Mouse (Mus musculus): ENCODE data around the gene Rapgef4. TPM values are rescaled to one million over a fixed set of nuclear protein-coding genes. Genes with fewer than 3 reads are reported as not detected.

Rapgef4 gene
- polyA plus RNA-seq, 1 experiment from 2014 or later, result 3.0 TPM

GRCm38 (mm10) chr2:72122410-72123223, 141.6 kb downstream of the Rapgef4 start:
- no peaks in the 10 kb centered on the region for H3K36me3 ChIP-seq (ENCODE audit: control insufficient read depth, insufficient read depth, low read length)
- no peak overlapping the region for H3K4me3 ChIP-seq (ENCODE audit: control insufficient read depth in 1 of 2, insufficient read depth in 1 of 2, low read depth in 1 of 2, low read length in 2 of 2)
- H3K9me3 ChIP-seq (ENCODE audit: control insufficient read depth, low read length), result no peaks in the 10 kb centered on the region
- no peak overlapping the region for H3K4me2 ChIP-seq (ENCODE audit: low read length)
- H3K27ac ChIP-seq (replicated peaks in 1 of 2; ENCODE audit: control insufficient read depth in 1 of 2, insufficient read depth in 1 of 2, low read depth in 2 of 2, low read length in 2 of 2), result no peak overlapping the region
- no peak for ATAC-seq (ENCODE audit: insufficient number of reproducible peaks, insufficient read depth, low FRiP score, low read depth)
- H3K27me3 ChIP-seq (ENCODE audit: control insufficient read depth, insufficient read depth, low read length), result no peaks in the 10 kb centered on the region
- WGBS, result 93% methylated on average over 14 of the region's 14 CpGs
- H3K4me1 ChIP-seq (ENCODE audit: control insufficient read depth in 2 of 2, insufficient read depth in 2 of 2, low read length in 2 of 2), result peaks cover 8 to 13% of the 10 kb centered on the region in 2 experiments
- no peak overlapping the region for H3K9ac ChIP-seq (ENCODE audit: low read length)

- no peaks in the 10 kb centered on the region for H3K36me3 ChIP-seq (ENCODE audit: control insufficient read depth, insufficient read depth, low read length)
- ATAC-seq (ENCODE audit: insufficient number of reproducible peaks, insufficient read depth, low FRiP score, low read depth), result no peak
- H3K9me3 ChIP-seq (ENCODE audit: control insufficient read depth, low read length), result no peaks in the 10 kb centered on the region
- no peaks in the 10 kb centered on the region for H3K27me3 ChIP-seq (ENCODE audit: control insufficient read depth, insufficient read depth, low read length)
- H3K9ac ChIP-seq (ENCODE audit: low read length), result no peak overlapping the region
- H3K27ac ChIP-seq (replicated peaks in 1 of 2; ENCODE audit: control insufficient read depth in 1 of 2, insufficient read depth in 1 of 2, low read depth in 2 of 2, low read length in 2 of 2), result no peak overlapping the region
- 36% methylated on average over 5 of the region's 5 CpGs for WGBS
- peaks cover 4 to 9% of the 10 kb centered on the region in 2 experiments; a peak in 3 of 4 replicates for H3K4me1 ChIP-seq (ENCODE audit: control insufficient read depth in 2 of 2, insufficient read depth in 2 of 2, low read length in 2 of 2)
- no peak overlapping the region for H3K4me2 ChIP-seq (ENCODE audit: low read length)
- no peak overlapping the region for H3K4me3 ChIP-seq (ENCODE audit: control insufficient read depth in 1 of 2, insufficient read depth in 1 of 2, low read depth in 1 of 2, low read length in 2 of 2)
These were observed 142.8 kb downstream of the Rapgef4 start for GRCm38 (mm10) chr2:72123851-72124250.

GRCm38 (mm10) chr2:72125786-72126185, 144.7 kb downstream of the Rapgef4 start:
- Histone ChIP-seq H3K27ac (replicated peaks in 1 of 2; ENCODE audit: control insufficient read depth in 1 of 2, insufficient read depth in 1 of 2, low read depth in 2 of 2, low read length in 2 of 2) (no peak overlapping the region), H3K9me3 (ENCODE audit: control insufficient read depth, low read length) (no peaks in the 10 kb centered on the region)
- 75% methylated on average over 3 of the region's 3 CpGs for WGBS

GRCm38 (mm10) chr2:72126411-72126810, 145.4 kb downstream of the Rapgef4 start:
- ATAC-seq (ENCODE audit: insufficient number of reproducible peaks, insufficient read depth, low FRiP score, low read depth), result no peak
- no peak overlapping the region for H3K4me2 ChIP-seq (ENCODE audit: low read length)
- peaks cover 4 to 9% of the 10 kb centered on the region in 2 experiments; a peak in 3 of 4 replicates for H3K4me1 ChIP-seq (ENCODE audit: control insufficient read depth in 2 of 2, insufficient read depth in 2 of 2, low read length in 2 of 2)
- WGBS, result 83% methylated on average over 2 of the region's 2 CpGs
- H3K36me3 ChIP-seq (ENCODE audit: control insufficient read depth, insufficient read depth, low read length), result no peaks in the 10 kb centered on the region
- H3K27ac ChIP-seq (replicated peaks in 1 of 2; ENCODE audit: control insufficient read depth in 1 of 2, insufficient read depth in 1 of 2, low read depth in 2 of 2, low read length in 2 of 2), result no peak overlapping the region
- no peaks in the 10 kb centered on the region for H3K27me3 ChIP-seq (ENCODE audit: control insufficient read depth, insufficient read depth, low read length)
- H3K9ac ChIP-seq (ENCODE audit: low read length), result no peak overlapping the region
- no peaks in the 10 kb centered on the region for H3K9me3 ChIP-seq (ENCODE audit: control insufficient read depth, low read length)
- H3K4me3 ChIP-seq (ENCODE audit: control insufficient read depth in 1 of 2, insufficient read depth in 1 of 2, low read depth in 1 of 2, low read length in 2 of 2), result no peak overlapping the region

More at GRCm38 (mm10) chr2:72125786-72126185, 144.7 kb downstream of the Rapgef4 start:
- peaks cover 4 to 9% of the 10 kb centered on the region in 2 experiments; a peak in 3 of 4 replicates for H3K4me1 ChIP-seq (ENCODE audit: control insufficient read depth in 2 of 2, insufficient read depth in 2 of 2, low read length in 2 of 2)
- no peak overlapping the region for H3K4me3 ChIP-seq (ENCODE audit: control insufficient read depth in 1 of 2, insufficient read depth in 1 of 2, low read depth in 1 of 2, low read length in 2 of 2)
- H3K4me2 ChIP-seq (ENCODE audit: low read length), result no peak overlapping the region
- ATAC-seq (ENCODE audit: insufficient number of reproducible peaks, insufficient read depth, low FRiP score, low read depth), result no peak
- H3K27me3 ChIP-seq (ENCODE audit: control insufficient read depth, insufficient read depth, low read length), result no peaks in the 10 kb centered on the region
- no peaks in the 10 kb centered on the region for H3K36me3 ChIP-seq (ENCODE audit: control insufficient read depth, insufficient read depth, low read length)
- H3K9ac ChIP-seq (ENCODE audit: low read length), result no peak overlapping the region

- Histone ChIP-seq H3K36me3 (ENCODE audit: control insufficient read depth, insufficient read depth, low read length) (no peaks in the 10 kb centered on the region), H3K9me3 (ENCODE audit: control insufficient read depth, low read length) (no peaks in the 10 kb centered on the region), H3K4me1 (ENCODE audit: control insufficient read depth in 2 of 2, insufficient read depth in 2 of 2, low read length in 2 of 2) (0 out of 4 replicates have a peak, but pooled peaks cover 0 to 3% of the 10 kb centered on the region in 2 experiments), H3K9ac (ENCODE audit: low read length) (no peak overlapping the region), H3K4me2 (ENCODE audit: low read length) (no peak overlapping the region), H3K4me3 (ENCODE audit: control insufficient read depth in 1 of 2, insufficient read depth in 1 of 2, low read depth in 1 of 2, low read length in 2 of 2) (no peak overlapping the region), H3K27ac (replicated peaks in 1 of 2; ENCODE audit: control insufficient read depth in 1 of 2, insufficient read depth in 1 of 2, low read depth in 2 of 2, low read length in 2 of 2) (no peak overlapping the region), H3K27me3 (ENCODE audit: control insufficient read depth, insufficient read depth, low read length) (no peaks in the 10 kb centered on the region)
- 84% methylated on average over 8 of the region's 8 CpGs for WGBS
- ATAC-seq (ENCODE audit: insufficient number of reproducible peaks, insufficient read depth, low FRiP score, low read depth), result no peak
These were observed 148.7 kb downstream of the Rapgef4 start for GRCm38 (mm10) chr2:72129612-72130311.

- H3K36me3 ChIP-seq (ENCODE audit: control insufficient read depth, insufficient read depth, low read length), result no peaks in the 10 kb centered on the region
- WGBS, result 81% methylated on average over 3 of the region's 3 CpGs
These were observed 151.2 kb downstream of the Rapgef4 start for GRCm38 (mm10) chr2:72132222-72132621.

GRCm38 (mm10) chr2:72136045-72136444, 155.0 kb downstream of the Rapgef4 start:
- WGBS, result 79% methylated on average over 3 of the region's 3 CpGs
- Histone ChIP-seq H3K36me3 (ENCODE audit: control insufficient read depth, insufficient read depth, low read length) (no peaks in the 10 kb centered on the region), H3K27me3 (ENCODE audit: control insufficient read depth, insufficient read depth, low read length) (no peaks in the 10 kb centered on the region), H3K27ac (replicated peaks in 1 of 2; ENCODE audit: control insufficient read depth in 1 of 2, insufficient read depth in 1 of 2, low read depth in 2 of 2, low read length in 2 of 2) (no peak overlapping the region), H3K9me3 (ENCODE audit: control insufficient read depth, low read length) (no peaks in the 10 kb centered on the region), H3K4me2 (ENCODE audit: low read length) (no peak overlapping the region), H3K4me1 (ENCODE audit: control insufficient read depth in 2 of 2, insufficient read depth in 2 of 2, low read length in 2 of 2) (no peaks in the 10 kb centered on the region), H3K4me3 (ENCODE audit: control insufficient read depth in 1 of 2, insufficient read depth in 1 of 2, low read depth in 1 of 2, low read length in 2 of 2) (no peak overlapping the region), H3K9ac (ENCODE audit: low read length) (no peak overlapping the region)
- ATAC-seq (ENCODE audit: insufficient number of reproducible peaks, insufficient read depth, low FRiP score, low read depth), result no peak

More at GRCm38 (mm10) chr2:72132222-72132621, 151.2 kb downstream of the Rapgef4 start:
- no peak overlapping the region for H3K4me3 ChIP-seq (ENCODE audit: control insufficient read depth in 1 of 2, insufficient read depth in 1 of 2, low read depth in 1 of 2, low read length in 2 of 2)
- no peaks in the 10 kb centered on the region for H3K27me3 ChIP-seq (ENCODE audit: control insufficient read depth, insufficient read depth, low read length)
- H3K4me2 ChIP-seq (ENCODE audit: low read length), result no peak overlapping the region
- no peak for ATAC-seq (ENCODE audit: insufficient number of reproducible peaks, insufficient read depth, low FRiP score, low read depth)
- no peak overlapping the region for H3K27ac ChIP-seq (replicated peaks in 1 of 2; ENCODE audit: control insufficient read depth in 1 of 2, insufficient read depth in 1 of 2, low read depth in 2 of 2, low read length in 2 of 2)
- H3K9ac ChIP-seq (ENCODE audit: low read length), result no peak overlapping the region
- H3K9me3 ChIP-seq (ENCODE audit: control insufficient read depth, low read length), result no peaks in the 10 kb centered on the region
- no peaks in the 10 kb centered on the region for H3K4me1 ChIP-seq (ENCODE audit: control insufficient read depth in 2 of 2, insufficient read depth in 2 of 2, low read length in 2 of 2)
